Mouse (Mus musculus) heart, postnatal 0 days (tissue): ENCODE results near the gene Sarm1.

ENCODE experiments used
- CTCF ChIP-seq: IDR thresholded peaks from 2 replicates; pipeline ENCODE4 v1.5.1; 2016; ENCODE audit warnings: antibody characterized with exemption, control low read depth, low read depth
- EP300 ChIP-seq: IDR thresholded peaks from 2 replicates; pipeline ENCODE4 v1.6.1; 2016; ENCODE audit warnings: antibody characterized with exemption, low read depth

- TF ChIP-seq CTCF (no peak), EP300 (no peak)
These were observed 73.2 kb downstream of the Sarm1 start for GRCm38 (mm10) chr11:78424352-78424751.
